Mouse (Mus musculus) heart, postnatal 0 days (tissue): ENCODE measurements around the gene Hmgcs2.

Source experiments
- CTCF ChIP-seq: IDR thresholded peaks from 2 replicates; pipeline ENCODE4 v1.5.1; 2016; ENCODE audit warnings: antibody characterized with exemption, control low read depth, low read depth
- EP300 ChIP-seq: IDR thresholded peaks from 2 replicates; pipeline ENCODE4 v1.6.1; 2016; ENCODE audit warnings: antibody characterized with exemption, low read depth

DNA sequence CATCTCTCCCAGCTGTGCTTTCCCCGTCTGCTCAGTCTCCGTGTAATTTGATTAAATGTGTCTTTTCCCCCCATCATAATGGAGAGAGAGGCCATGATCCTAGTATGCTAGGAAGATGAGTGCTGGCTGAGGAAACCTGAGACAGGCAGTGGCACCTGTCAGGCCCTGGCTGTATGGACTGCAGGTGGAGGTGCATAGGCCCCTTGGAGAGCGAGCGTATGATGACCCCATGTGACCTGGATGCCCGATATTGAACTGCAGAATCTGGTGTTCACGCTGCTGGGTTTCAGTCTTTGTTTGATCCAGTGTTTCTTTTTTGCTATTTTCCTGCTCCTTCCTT lies 75.8 kb downstream of the Hmgcs2 start:
- TF ChIP-seq CTCF (no peak), EP300 (no peak)
